Mouse (Mus musculus): ENCODE data around the gene Hectd3. TPM values are rescaled to one million over a fixed set of nuclear protein-coding genes. Genes with fewer than 3 reads are reported as not detected.
A peak's percentile ranks its signal among the peaks of the same experiment; 100 is the strongest.

The Hectd3 gene
- 1 to 10 TPM; 5.4 to 9.3 (median 7.2) TPM for polyA plus RNA-seq (2017; shearing (Covaris generic))

DNA sequence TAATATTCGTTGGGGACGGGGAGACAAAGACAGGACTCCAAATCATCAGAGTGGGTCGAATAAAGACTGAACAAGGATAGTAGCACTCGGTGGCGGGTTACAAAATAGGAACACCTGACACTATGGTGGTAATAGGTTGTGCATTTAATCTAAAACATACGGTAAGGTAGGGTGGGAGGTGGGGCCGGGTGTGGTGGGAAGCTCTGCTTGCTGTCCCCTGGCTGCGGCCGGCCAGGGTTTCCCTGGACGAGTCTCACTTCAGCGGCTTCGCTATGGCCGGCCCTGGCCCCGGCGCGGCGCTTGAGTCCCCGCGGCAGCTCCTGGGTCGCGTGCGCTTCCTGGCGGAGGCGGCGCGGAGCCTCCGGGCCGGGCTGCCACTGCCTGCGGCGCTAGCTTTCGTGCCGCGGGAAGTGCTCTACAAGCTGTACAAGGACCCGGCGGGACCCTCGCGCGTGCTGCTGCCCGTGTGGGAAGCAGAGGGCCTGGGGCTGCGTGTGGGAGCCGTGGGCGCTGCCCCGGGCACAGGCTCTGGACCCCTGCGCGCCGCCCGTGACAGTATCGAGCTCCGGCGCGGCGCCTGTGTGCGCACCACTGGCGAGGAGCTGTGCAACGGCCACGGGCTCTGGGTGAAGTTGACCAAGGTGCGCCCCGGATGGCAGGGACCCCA lies at the start of gene Hectd3:
Gene Hectd3 (plus strand): TSS at position 187 of the 667 bp plus-strand sequence.
- ATAC-seq, result peak; percentile 36

GRCm38 (mm10) chr4:116951642-116952041 lies 43.5 kb upstream of the Hectd3 start:
- ATAC-seq, result no peak

- no peak for ATAC-seq
These were observed 40.2 kb upstream of the Hectd3 start for GRCm38 (mm10) chr4:116954951-116955350.

GRCm38 (mm10) chr4:116976503-116976902 lies 18.6 kb upstream of the Hectd3 start:
- no peak for ATAC-seq

- no peak for ATAC-seq
These were observed 9.4 kb upstream of the Hectd3 start for GRCm38 (mm10) chr4:116985681-116986080.

DNA sequence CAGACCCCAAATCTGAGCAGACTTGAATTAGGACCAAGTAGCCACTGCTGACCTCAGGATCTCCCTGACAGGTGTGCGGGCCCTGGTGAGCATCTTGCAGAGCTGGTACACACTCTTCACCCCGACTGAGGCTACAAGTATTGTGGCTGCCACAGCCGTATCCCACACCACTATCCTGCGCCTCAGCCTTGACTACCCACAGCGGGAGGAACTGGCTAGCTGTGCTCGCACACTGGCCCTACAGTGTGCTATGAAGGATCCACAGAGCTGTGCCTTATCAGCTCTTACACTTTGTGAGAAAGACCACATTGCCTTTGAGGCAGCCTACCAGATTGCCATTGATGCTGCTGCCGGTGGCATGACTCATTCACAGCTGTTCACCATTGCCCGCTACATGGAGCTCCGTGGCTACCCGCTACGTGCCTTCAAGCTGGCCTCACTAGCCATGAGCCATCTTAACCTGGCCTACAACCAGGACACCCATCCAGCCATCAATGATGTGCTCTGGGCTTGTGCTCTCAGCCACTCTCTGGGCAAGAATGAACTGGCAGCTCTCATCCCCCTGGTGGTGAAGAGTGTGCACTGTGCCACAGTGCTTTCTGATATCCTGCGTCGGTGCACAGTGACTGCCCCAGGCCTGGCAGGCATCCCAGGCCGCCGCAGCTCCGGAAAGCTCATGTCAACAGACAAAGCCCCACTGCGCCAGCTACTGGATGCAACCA lies 8.6 kb upstream of the Hectd3 start:
- peak; percentile 63 for ATAC-seq

DNA sequence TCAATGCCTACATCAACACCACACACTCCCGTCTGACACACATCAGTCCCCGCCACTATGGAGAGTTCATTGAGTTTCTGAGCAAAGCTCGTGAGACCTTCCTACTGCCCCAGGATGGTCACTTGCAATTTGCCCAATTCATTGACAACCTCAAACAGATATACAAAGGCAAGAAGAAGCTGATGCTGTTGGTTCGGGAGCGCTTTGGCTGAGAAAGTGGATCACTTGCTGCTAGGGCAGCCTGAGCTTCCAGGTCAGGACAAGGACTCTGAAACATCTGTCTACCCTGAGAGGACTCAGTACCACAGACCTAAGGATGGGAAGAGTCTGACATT lies 8.0 kb upstream of the Hectd3 start:
- no peak for ATAC-seq

GRCm38 (mm10) chr4:116989731-116990130 lies 5.4 kb upstream of the Hectd3 start:
- no peak for ATAC-seq

GRCm38 (mm10) chr4:116991366-116991765 lies 3.8 kb upstream of the Hectd3 start:
- peak; percentile 43 for ATAC-seq

DNA sequence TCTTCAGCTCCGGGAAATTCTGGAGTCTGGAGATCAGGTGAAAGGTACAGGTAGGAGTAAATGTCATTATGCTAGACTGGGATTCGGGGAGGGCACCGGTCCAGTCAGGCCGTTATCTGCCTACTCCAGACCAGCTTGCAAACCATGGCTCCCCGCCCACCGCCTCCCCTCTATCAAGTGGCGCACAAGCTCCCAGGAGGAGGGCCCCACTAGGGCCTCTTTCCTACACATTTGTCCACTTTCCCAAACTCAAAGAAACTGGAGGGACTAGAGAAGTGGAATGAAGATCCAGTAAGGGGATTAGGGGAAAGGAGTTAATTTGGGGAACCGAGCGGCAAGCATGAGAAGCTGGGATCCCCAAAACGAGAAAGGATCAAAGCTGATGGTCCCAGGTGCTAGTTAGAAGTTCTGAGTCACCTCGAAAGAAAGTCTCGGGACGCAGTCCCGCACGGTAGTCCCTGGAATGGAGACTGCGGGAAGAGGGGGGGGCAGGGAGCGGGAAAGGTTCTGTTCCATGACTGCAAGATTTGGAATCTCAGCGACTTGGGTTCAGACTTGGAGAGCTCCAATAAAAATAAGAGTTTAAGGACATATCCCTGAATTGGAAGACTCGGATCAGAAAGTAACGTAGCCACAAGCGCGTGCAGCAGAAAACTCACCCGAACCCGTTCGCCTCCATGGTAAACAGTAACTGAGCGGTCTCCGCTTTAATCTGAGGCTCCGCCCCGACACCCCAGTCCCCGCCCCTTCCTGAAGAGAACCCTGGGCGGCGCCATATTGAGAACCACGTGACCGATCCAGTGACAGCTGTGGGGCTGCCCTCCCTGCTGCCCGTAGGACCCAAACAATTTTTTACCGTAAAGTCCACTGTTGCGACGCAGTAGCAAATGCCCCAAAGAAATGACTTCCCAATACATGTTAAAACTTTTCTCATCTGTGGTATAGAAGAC lies 1.2 kb upstream of the Hectd3 start, which contains the start of gene Urod:
Gene Urod (minus strand): TSS at position 742 of the 950 bp plus-strand sequence.
- peak; percentile 91 for ATAC-seq

DNA sequence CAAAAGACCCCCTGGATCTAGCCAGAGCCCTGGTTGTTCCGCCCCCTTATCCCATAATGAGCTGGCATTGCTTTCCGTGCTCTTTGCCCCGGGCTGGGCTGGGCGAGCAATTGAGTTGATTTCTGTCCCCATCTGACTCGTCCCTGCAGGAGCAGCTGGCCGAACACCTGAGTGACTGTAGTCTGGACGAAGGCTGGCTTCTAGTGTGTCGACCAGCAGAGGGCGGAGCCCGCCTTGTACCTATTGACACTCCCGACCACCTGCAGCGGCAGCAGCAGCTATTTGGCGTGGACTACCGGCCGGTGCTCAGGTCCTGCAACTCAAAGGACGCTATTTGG lies 650 bp downstream of the Hectd3 start:
- ATAC-seq, result no peak

DNA sequence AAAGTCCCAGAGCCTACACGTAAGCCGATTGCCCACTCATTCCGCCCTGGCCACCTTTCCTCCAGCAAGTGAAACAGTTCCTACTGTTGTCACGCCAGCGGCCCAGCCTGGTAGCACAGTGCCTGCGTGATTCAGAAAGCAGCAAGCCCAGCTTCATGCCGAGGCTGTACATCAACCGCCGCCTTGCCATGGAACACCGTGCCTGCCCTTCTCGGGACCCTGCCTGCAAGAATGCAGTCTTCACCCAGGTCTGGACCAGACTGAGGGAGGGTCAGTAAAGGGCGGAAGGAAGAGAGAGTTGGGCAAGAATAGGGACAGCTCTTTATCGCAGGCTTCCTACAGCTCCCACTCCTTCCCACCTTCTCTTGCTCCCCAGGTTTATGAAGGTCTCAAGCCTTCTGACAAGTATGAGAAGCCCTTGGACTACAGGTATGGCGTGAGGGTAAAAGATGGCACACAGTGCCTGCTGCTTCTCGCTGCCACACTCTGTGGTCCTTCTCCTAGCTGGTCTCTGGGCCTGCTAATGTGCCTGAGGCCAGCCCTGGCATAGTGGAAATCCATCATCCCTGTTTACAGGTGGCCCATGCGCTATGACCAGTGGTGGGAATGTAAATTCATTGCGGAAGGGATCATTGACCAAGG lies 4.5 kb downstream of the Hectd3 start:
- no peak for ATAC-seq

- ATAC-seq, result no peak
These were observed 6.8 kb downstream of the Hectd3 start for GRCm38 (mm10) chr4:117001957-117002356.

GRCm38 (mm10) chr4:117002543-117003521 lies 7.7 kb downstream of the Hectd3 start:
- ATAC-seq, result peak; percentile 70

- no peak for ATAC-seq
These were observed 9.5 kb downstream of the Hectd3 start for GRCm38 (mm10) chr4:117004649-117005048.

- ATAC-seq, result no peak
These were observed 10.7 kb downstream of the Hectd3 start for GRCm38 (mm10) chr4:117005611-117006400.

DNA sequence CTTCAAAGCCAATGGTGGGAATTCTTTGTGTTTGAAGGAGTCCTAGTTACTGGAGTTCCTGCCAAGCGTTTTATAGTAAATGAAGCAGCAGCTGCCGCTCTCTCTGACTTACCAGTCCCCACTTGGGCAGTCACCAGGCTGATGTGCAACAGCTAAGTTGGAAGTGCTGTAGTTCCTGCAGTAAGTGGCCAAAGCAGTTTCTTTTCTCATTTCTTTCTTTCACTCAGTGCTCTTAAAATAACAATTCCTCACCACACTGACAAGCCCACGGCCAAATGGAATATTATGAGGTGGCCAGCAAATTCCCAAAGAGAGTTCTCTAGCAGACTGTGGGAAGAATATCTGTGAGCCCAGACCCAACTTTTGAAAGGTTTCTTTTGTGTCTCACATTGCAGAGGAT lies 11.9 kb downstream of the Hectd3 start:
- no peak for ATAC-seq

DNA sequence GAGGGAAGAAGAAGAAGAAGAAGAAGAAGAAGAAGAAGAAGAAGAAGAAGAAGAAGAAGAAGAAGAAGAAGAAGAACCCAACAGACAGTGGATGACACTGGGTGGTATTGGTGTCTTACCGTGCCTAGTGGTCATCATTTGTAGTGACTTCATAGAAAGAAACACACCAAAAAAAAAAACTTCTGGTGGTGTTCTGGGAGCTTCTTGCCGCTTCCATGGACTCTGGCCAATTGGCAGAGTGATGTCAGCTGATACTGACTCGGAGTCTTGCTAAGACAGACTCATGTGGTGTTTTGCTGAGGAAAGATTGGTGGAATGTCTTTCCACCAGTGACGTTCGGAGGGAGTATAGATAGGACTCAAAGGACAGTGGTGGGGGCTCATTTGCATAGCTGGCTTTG lies 15.1 kb downstream of the Hectd3 start:
- no peak for ATAC-seq

GRCm38 (mm10) chr4:117013596-117013995 lies 18.5 kb downstream of the Hectd3 start:
- no peak for ATAC-seq

GRCm38 (mm10) chr4:117014901-117015415 lies 19.8 kb downstream of the Hectd3 start:
- ATAC-seq, result no peak
